Mouse (Mus musculus) brain, adult 2 months (tissue): Measurements from ENCODE around the gene Sgpp2.

Experiments used
- DNase-seq: peaks from one replicate; pipeline ENCODE4 v3.0.0; 2011; ENCODE audit warnings: low read depth, low spot score

Sgpp2 gene

DNA sequence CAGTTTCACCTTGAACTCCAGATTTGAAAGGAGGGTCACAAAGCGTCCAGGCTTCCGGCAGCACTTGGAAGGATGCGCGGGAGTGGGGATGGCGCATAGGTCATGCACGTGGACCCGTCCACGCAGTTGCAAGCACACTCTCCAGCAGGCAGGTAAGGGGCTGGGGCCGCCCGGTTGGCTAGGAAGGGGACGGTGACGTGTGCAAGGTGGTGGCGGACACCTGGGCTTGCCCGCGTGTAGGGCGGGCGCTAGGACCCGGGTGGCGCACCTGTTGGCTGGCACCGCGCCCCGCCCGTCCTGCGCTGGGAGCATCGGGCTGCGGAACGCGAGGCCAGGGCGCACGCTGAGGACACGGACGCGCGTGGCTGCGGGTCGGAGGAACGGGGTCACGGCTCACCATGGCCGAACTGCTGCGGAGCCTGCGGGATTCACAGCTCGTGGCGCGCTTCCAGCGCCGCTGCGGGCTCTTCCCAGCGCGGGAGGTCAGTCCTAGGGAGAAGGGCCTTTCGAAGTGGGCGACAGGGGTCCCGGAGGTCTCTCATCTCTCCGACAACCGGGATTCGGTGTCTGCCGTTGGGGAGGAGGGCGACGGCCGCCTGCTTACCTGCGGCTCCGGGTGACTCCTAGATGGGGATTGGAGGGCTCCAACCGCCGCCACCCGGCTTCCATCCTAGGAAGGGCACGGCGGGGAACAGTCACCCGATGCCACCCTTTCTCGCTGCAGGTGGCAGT, at the start of gene Sgpp2:
Sgpp2 (plus strand) TSS at position 325 of the 732 bp plus-strand sequence.
- DNase-seq = peak; percentile 91

DNA sequence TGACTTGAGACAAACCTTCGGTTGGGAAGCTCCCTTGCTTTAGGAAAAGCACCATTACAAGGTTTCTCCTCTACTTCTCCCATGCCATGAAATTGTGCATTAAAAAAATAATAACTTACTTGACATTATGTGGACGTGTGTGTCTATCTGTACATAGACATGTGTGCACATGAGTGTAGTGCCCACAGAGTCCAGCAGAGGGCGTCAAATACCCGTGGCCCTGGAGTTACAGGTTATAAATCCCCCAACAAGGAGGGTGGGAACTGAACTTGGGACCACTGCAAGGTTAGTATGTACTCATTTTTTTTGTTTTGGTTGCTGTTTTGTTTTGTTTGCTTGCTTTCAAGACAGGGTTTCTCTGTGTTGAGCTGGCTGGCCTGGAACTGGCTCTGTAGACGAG, 42.6 kb upstream of the Sgpp2 start:
- DNase-seq = no peak

DNA sequence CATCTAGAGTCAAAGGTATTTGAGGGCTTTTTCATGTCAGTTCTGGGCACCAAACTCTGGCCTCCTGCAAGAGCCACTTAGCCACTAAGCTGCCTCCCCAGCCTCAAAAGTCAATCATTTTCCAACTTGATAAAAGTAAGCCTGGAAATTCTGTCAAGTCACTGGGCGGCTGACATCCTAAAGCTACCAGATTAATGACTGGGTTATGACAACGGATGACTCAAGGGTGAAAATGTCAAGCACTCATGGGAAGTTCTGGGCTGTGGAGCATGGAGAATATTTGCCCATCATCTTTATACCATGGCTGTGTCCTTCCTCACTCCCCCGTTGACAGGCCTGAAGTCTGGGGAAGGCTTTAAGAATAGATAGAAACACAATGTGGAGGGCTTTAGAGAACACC, 37.2 kb upstream of the Sgpp2 start:
- no peak for DNase-seq

DNA sequence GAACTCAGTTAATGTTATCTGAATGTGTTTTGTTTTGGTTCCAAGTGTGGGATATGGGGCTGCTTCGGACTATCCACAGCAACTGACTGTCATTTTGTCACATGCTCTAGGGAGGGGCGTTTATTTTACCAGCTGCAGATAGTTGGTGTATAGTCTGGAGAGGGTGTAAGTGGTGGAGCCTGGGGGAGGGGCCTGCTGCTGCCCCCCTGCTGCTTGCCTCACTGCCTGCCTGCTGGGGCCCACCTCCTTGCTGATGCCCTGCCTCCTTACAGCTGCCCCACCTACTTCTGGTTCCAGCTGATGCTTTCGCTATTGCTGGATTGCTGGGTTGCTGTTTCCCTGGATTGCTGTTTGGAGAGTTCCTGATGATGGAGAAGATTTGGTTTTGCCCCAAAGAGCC, 31.0 kb upstream of the Sgpp2 start:
- no peak for DNase-seq

DNA sequence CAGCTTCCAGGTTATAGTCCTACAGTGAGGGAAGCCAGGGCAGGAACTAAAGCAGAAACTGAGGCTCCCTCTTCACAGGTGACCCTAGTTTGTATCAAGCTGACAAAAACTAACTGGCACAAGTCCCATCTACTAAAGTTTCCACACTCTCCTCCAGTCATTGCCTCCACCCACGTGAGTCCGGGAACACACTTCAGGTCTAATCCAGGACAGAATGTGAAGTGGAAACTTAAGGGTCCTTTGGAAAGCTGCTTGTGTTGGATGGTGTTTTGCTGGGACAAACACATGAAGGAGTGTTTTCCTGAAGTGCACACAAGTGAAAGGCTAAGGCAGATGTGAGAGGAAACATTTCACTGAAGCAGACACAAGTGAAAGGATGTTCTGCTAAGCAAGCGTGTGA, 17.7 kb upstream of the Sgpp2 start:
- no peak for DNase-seq

DNA sequence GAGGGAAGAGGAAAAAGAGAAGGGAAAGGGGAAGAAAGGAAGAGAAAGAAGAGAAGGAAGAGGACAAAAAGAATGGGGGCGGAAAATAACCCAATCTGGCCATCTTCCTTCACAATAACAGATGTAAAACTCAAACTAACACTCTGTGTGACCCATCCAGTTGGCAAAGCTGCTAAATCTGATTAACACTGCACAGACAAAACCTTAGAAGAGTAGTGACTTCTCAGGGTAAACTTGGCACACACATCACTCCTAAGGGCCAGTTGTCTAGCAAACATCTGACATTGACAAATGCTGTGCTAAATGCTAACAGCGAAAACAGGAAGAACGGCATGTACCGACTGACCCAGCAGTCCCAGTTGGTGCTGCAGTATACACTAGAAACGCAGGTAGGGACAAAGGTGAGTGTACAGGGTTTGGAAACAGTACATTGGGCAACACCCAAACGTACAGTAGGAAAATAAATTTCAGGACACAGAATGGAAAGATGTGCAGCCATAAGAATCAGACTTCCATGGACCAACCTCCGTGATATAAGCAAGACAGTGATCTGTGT, 10.4 kb upstream of the Sgpp2 start:
- DNase-seq = no peak

DNA sequence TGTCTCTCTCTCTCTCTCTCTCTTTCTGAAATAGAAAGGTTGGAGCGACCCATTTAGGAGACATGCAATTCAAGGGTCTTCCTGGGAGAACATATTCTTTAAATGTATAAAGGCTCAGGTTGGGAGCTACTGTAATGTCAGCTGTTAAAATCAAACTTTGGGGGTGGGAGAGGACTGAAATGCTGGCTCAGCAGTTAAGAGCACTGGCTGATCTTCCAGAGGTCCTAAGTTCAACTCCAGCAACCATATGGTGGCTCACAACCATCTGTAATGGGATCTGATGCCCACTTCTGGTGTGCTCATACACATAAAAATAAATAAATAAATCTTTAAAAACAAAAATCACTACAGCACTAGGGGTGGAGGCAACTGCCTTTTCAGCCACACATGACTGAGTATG, 1.5 kb upstream of the Sgpp2 start:
- no peak for DNase-seq

DNA sequence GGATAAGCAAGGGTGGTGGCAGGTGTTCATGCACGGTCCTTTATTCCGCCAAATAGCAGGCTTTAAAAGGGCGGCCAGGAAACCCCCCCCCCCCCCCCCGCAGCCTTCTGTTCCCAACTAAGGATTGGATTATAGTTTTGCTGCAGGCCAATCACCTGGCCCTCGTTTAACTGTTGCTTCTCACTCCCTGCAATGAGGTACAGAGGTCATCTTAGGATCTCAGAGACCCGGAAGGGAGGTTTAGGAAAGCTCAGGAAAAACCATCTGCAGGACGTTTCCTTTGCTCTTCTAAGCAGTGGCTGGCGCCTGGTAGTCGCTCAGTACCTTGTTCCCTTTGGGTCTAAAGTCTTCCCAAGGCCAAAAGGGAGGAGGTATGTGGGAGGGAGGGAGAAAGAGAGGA, 865 bp upstream of the Sgpp2 start:
- DNase-seq = peak; percentile 56

DNA sequence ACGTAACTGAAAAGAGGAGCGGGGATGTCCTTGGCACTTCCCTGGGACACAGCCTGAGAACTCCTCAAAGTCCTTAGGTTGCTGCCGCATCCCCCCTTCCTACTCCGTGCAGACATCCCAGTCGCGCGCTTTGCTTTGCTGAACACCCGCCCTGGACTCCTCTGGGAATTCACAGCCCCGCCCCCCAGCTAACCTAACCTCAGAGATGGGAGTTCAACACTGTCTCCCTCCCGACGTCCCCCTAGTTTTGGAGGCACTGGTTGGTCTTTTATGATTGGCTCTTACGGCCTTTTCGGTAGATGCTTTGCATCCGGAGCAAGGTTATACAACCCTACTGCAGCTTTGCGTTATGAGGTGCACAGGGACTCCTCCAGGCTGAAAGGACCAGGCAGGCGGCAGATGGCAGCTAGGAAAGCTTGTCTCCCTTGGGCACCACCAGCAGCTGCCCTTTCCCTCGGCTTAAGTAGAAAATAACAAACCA, 756 bp downstream of the Sgpp2 start:
- peak; percentile 96 for DNase-seq

DNA sequence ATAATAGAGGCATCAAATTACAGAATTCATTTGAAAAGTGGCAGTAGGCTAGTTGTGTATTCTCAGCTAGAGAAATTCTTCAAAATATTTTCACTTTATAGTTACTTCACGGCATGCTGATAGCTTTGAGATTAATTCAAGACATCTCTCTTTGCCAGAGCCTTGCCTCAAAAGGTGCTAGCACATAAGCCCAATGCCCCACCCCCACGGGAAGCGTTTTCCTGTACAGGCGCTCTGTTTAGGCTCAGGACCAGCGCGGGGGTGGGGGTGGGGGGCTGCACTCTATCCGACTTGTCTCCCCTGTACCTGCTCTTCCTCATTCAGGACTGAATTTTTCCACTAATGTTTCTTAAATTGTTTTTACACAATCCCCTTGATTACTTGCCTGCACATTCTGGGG, 1.3 kb downstream of the Sgpp2 start:
- peak; percentile 60 for DNase-seq

DNA sequence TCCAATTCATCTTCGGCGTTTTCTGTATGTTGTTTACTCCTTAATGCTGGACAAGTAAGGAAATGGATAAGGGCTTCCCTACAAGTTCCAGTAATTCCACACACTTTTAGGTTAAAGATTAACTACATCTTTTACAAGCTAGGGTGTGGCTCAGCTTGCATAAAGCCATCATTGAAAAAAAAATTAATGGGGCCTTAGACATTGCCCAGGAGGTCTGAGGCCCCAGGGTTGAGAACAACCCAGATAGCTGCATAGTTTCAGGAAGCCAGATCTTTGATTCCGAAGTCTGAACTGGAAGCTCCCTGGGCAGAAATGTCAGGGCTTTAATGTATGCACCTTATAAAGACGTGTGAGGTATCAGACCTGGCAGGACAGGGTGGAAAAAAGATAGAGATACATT, 2.8 kb downstream of the Sgpp2 start:
- DNase-seq = no peak

DNA sequence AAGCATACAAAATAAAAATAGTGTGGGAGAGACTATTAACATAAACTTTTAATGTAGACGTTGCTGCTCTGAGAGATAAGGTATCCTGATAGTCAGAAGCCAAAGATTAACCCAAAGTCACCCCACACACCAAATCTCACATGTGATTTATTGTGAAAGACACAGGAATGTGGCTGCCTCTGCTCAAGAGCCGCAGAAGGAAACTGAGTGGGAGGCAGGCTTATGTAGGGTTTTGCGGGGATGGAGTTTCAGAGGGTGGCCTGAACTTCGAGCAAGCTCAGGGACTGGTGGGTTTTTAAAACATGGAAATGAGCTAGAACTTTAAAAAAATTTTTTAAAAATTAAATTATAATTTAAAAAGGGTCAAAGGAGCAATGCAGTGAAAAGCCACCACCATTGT, 3.8 kb downstream of the Sgpp2 start:
- peak; percentile 22 for DNase-seq

DNA sequence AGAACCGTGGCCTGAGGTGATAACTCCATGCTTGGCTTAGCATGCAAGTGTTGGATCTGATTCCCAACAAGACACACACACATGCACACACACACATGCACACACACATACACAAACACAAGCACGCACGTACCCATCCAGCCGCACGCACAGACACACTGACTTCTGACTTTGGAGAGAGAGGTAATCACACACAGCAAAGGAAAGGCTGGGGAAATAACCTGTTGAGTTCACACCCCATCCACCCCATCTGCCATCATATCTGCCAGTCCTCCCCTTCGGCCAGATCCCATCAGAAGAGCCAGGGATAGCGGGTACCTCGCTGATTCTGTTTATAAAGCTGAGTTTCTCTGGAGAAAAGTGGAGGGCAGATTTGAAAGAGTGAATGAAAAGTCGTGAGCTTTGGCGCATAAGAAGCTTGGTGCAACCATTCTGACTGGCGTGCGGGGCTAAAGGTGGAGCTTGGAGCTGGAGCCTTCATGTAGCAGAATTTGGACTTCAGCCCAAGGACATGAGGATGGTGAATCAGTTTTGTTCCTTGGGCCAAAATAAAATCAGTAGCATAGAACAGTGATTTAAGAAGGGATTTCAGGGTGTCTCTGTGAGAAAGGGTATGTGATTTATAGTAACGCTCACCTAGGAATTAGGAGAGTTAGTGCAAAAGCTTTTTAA, 8.1 kb downstream of the Sgpp2 start:
- peak; percentile 72 for DNase-seq

DNA sequence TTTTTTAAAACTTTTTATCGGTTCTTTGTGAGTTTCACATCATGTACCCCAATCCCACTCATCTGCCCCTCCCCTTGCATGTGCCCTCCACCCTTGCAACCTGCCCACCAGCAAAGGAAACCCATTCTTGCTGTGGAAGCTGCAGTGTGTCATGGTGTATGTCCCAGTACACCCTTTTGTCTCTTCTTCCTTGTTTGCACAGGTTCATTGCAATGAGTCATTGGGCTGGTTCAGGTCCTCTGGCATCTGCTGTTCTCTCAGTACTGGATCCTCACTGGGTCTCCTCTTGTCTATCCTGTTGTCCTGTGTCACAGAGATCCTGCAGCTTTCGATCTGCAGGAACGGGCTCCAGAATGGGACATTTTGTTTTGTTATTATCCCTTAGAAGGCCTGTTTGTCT, 10.1 kb downstream of the Sgpp2 start:
- no peak for DNase-seq

DNA sequence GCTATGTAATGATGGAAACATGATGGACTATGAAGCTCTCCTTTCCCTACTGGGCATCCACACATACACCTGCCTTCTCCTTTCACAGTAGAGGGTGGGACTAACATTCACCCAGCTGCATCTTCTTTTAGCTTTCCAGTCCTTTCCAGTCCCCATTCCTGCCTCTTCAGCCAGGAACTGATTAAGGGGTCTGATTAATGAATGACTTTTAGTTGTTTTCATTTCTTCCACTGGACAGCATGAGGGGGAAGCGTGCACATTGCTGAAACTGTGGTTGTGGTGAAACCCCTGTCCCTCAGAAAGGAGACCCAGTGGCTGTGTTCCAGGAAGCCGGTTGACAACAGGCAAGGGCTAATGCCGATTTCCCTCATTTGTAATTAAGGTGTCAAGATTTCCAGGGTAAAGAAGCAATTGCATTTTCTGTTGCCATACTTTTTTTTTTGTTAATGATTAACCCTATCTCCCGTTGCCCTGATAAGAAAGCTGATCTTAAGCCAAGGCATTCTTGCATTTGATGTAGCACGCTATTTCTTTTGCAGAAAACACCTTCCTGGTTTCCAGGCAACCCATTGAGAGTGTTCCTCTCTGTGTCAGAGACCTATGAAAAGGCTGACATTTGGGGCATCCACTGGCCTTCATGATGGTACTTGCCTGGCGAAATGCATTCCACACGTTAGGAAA, 12.1 kb downstream of the Sgpp2 start:
- DNase-seq = no peak

DNA sequence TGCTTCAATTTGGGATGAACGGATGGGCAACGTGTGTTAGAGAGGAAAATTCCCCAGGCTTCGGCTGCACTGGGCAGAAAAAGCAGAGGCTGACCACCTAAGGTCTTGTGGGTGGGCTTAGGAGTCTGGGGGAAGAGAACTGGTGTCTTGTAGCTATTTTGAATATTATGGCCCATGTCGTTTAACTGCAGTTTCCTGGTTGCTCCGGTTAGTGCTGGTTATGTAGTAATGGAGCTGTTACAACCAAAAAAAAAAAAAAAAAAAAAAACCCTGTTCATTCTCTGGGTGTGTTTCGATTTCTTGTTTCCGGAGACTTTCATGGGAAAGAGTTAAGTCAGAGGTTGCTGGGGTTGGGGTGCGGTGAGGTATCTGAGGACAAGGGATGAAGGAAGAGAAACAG, 12.7 kb downstream of the Sgpp2 start:
- no peak for DNase-seq

DNA sequence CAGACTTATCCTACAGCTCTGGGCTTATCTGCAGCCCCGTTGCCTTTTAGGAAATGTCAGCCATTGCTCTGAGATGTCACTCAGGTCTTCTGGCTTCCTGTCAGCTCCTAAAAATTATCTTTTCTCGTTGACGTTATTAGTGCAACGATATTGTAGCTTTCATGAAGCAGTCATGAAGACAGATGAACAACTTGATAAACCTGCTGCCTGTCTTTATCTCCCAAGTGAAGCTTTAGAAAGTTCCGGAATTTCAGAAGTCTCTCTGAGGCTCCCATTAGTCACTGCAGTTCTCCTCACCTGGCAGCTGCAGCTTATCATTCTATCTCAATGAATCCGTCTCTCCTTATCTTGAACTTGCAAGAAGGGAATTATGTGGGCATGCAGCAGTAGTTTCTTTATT, 13.9 kb downstream of the Sgpp2 start:
- DNase-seq = no peak

DNA sequence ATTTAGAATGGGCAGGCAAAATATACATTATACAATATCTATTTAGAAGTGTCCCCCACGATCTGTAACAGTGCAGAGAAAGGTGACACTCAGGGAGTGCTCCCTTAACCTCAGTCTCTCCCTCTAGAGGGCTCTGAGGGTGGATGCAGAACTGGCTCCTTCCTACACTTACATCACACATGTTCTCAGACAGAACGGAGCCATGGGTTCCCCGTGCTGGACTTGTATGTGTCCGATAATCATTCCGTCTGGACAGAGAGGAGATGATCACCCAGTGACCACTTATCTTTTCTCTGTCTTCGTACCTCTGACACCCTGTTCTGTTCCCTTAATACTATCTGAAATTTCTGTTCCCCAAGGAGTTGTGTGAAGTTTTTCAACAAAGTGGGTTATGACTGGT, 15.7 kb downstream of the Sgpp2 start:
- no peak for DNase-seq

DNA sequence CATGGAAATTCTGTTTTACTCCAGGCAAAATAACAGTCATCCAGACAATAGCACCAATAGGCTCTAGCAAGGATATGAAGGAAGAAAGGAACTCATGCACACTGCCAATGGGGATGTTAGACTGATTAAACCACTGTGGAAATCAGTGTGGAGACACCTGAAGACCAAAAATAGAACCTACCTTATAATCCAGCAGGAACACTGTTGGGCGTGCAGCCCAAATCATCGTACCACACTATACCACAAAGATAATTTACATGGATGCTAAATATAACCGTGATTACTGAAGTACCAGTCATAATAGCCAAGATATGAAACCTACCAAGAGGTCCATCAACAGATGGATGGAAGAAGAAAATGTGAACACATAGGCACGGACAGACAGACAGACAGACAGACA, 18.5 kb downstream of the Sgpp2 start:
- no peak for DNase-seq

DNA sequence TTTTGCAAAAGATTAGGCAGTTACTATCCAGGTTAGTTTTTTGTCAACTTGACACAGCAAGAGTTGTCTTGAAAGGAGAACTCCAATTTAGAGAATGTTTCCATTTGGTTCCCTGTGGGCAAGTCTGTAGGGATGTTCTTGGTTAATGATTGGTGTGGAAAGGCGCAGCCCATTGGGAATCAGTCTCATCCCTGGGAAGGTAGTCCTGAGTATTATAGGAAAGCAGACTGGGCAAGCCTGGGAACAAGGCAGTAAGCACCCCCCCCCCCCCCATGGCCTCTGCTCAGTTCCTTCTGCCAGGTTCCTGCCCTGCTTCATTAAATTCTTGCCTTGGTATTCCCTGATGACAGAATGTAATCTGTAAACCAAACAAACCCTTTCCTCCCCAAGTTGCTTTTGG, 19.7 kb downstream of the Sgpp2 start:
- no peak for DNase-seq

DNA sequence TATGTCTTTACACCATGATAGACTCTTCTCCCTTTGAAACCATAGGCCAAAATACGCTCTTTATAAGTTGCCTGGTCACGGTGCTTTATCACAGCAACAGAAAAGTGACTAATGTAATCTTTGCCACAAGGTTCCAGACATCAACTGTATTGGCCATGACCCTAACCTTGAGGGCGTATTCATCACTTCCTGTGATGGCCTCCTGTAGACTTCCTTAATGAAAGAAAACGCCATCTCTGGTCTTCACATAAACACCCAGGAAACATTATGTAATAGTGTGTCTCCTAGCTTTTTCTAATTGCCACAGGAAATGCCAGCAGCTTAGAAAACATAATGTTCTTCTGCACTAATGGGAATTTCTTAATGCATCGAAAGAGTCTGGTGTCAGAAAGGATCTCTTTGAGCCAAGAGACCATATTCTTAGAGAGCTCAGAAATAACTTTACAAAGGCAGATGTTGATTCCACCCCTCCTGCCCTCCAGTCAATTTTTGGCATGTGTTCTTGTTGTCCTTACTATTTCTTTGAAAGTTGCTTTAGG, 20.5 kb downstream of the Sgpp2 start:
- DNase-seq = no peak

DNA sequence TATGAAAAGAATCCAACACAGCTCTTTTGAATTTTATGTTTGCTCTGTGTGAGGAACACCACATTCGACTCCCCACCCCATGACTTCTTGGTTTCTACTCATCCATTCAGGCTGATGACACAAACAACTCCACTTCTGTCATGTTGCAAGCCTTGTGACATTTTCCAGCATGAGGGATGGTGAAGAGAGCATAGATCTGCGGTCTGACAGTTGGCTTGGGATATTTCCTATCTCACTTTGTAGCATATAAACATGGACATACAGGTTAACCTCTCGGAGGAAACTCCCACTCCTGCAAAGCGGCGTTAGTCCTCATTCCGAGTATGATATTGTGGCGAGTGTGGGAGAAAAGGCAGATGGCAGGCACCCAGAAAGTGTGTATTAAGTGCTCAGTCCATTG, 27.6 kb downstream of the Sgpp2 start:
- no peak for DNase-seq
